Mouse (Mus musculus): Measurements from ENCODE around the gene Psd.

GRCm38 (mm10) chr19:46348761-46349458, 22.0 kb upstream of the Psd start:
- TF ChIP-seq POLR2A (IDR thresholded peaks at IDR 0.05; ENCODE audit: borderline replicate concordance, low read depth, low read length) = no peak
- TF ChIP-seq CTCF (IDR thresholded peaks at IDR 0.05; ENCODE audit: low read depth, low read length) = no peak
